Mouse (Mus musculus): Measurements from ENCODE around the gene Anks1b.
A peak's percentile ranks its signal among the peaks of the same experiment; 100 is the strongest.

Anks1b gene

GRCm38 (mm10) chr10:89873146-89873950 lies at the start of gene Anks1b:
Anks1b (plus strand) TSS chr10:89873509.
- DNase-seq, result peak; percentile 75 to 77

GRCm38 (mm10) chr10:89823906-89824305 lies 49.4 kb upstream of the Anks1b start:
- DNase-seq, result no peak

GRCm38 (mm10) chr10:89826896-89827295 lies 46.4 kb upstream of the Anks1b start:
- peak; percentile 84 to 89 for DNase-seq

- no peak for DNase-seq
Measured at GRCm38 (mm10) chr10:89832334-89832733, 41.0 kb upstream of the Anks1b start.

- DNase-seq, result peak; percentile 43 to 59
Measured at GRCm38 (mm10) chr10:89833166-89833565, 40.1 kb upstream of the Anks1b start.

GRCm38 (mm10) chr10:89837476-89837875 lies 35.8 kb upstream of the Anks1b start:
- DNase-seq, result no peak

GRCm38 (mm10) chr10:89838834-89839233 lies 34.5 kb upstream of the Anks1b start:
- DNase-seq, result no peak

GRCm38 (mm10) chr10:89850951-89851350 lies 22.4 kb upstream of the Anks1b start:
- no peak for DNase-seq

GRCm38 (mm10) chr10:89855251-89855875 lies 17.9 kb upstream of the Anks1b start:
- no peak for DNase-seq

- DNase-seq, result peak; percentile 59 to 73
Measured at GRCm38 (mm10) chr10:89856286-89856685, 17.0 kb upstream of the Anks1b start.

- no peak for DNase-seq
Measured at GRCm38 (mm10) chr10:89868211-89868610, 5.1 kb upstream of the Anks1b start.

GRCm38 (mm10) chr10:89868836-89869235 lies 4.5 kb upstream of the Anks1b start:
- no peak for DNase-seq

GRCm38 (mm10) chr10:89872501-89873145 lies 686 bp upstream of the Anks1b start:
- peak; percentile 70 to 72 for DNase-seq

- DNase-seq, result peak in 1 of 2 experiments; percentile 45
Measured at GRCm38 (mm10) chr10:89874036-89874435, 727 bp downstream of the Anks1b start.

GRCm38 (mm10) chr10:89883561-89883960 lies 10.3 kb downstream of the Anks1b start:
- no peak for DNase-seq

- DNase-seq, result peak; percentile 58 to 67
Measured at GRCm38 (mm10) chr10:89902720-89903337, 29.5 kb downstream of the Anks1b start.

- peak; percentile 88 to 89 for DNase-seq
Measured at GRCm38 (mm10) chr10:89911889-89912288, 38.6 kb downstream of the Anks1b start.

GRCm38 (mm10) chr10:89913174-89913573 lies 39.9 kb downstream of the Anks1b start:
- no peak for DNase-seq

- peak; percentile 94 to 96 for DNase-seq
Measured at GRCm38 (mm10) chr10:89917141-89917540, 43.8 kb downstream of the Anks1b start.

GRCm38 (mm10) chr10:89921965-89922364 lies 48.7 kb downstream of the Anks1b start:
- no peak for DNase-seq

GRCm38 (mm10) chr10:89942180-89942579 lies 68.9 kb downstream of the Anks1b start:
- peak in 1 of 2 experiments; percentile 12 for DNase-seq

- no peak for DNase-seq
Measured at GRCm38 (mm10) chr10:89946636-89947349, 73.5 kb downstream of the Anks1b start.

Data from cerebellum, postnatal 36 days (tissue).